Mouse (Mus musculus): ENCODE results near the gene Il7r.

DNA sequence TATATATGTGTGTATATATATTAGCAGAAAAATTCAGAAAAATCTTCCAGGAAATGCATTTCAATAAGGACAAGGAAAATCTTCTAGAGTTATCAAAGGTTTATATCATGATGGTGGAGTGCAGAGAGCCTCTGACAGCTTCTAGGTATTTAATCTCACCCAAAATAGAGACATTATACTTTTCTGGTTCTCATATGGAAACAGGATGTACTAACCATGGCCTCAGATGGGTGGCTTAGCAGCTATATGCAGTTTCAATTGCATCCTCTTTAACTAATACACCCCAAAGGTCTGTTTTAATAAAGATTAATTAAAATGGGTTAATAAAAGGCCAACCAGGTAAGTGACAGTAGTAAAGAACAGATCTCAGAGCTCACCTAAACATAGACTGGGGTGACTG lies 3.6 kb downstream of the Il7r start:
- TF ChIP-seq CTCF (IDR thresholded peaks at IDR 0.05; ENCODE audit: low read depth, low read length): no peak
- TF ChIP-seq POLR2A (IDR thresholded peaks at IDR 0.05; ENCODE audit: insufficient read depth, low read length): no peak
- no peak for TF ChIP-seq EP300 (IDR thresholded peaks at IDR 0.05; ENCODE audit: insufficient read depth, low read depth, low read length)

All from ES-Bruce4 (cell line).